Mouse (Mus musculus): ENCODE measurements around the gene Metap2.

DNA sequence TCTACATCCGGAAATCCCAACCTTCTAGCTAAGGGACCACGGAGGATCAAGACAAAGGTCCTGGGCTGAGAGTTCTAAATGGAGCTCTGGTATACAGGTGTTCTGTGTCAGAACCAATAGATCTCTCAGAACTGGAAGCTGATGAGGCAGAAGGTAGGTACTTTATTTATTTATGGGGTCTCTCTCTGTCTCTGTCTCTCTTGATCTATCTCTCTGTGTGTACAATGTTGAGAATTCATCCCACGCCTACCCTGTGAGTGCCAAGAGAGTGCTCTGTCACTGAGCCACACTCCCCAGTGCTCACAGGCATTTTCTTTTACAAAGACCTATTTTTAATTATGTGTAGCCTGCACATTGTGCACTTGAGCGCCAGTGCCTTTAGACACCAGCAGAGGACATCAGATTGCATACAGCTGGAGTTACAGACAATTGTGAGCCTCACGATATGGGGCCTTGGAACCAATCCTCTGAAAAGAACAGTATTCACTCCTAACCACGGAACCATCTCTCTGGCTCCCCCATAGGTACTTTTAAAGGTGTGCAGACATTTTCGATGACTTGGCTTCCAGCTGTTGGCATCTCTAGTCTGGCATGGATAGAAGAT lies at the start of gene Metap2:
- TF ChIP-seq CTCF (IDR thresholded peaks at IDR 0.05; ENCODE audit: control insufficient read depth, insufficient read depth, insufficient replicate concordance, low read depth, low read length) (no peak), POLR2A (IDR thresholded peaks at IDR 0.05; ENCODE audit: control insufficient read depth, low read depth, low read length) (no peak)

Measured in testis, adult 2 months (tissue).